Mouse (Mus musculus): ENCODE measurements around the gene Med12. TPM values are rescaled to one million over a fixed set of nuclear protein-coding genes. Genes with fewer than 3 reads are reported as not detected.

Med12 gene
- polyA plus RNA-seq, 1 experiment from 2014 or later, result 28.6 TPM

- Histone ChIP-seq H3K4me3 (no peak overlapping the region), H3K4me1 (replicated peaks) (no peaks in the 10 kb centered on the region), H3K27me3 (no peaks in the 10 kb centered on the region), H3K36me3 (no peaks in the 10 kb centered on the region), H3K4me2 (no peak overlapping the region), H3K9me3 (no peaks in the 10 kb centered on the region), H3K27ac (no peak overlapping the region), H3K9ac (no peak overlapping the region)
- 91% methylated on average over 2 of the region's 2 CpGs for WGBS
- no peak for ATAC-seq (ENCODE audit: low FRiP score)
Observed at GRCm38 (mm10) chrX:101345456-101345855, 71.6 kb downstream of the Med12 start.

GRCm38 (mm10) chrX:101346475-101346874 lies 72.6 kb downstream of the Med12 start:
- Histone ChIP-seq H3K27ac (no peak overlapping the region), H3K4me1 (replicated peaks) (no peaks in the 10 kb centered on the region), H3K4me2 (no peak overlapping the region), H3K36me3 (no peaks in the 10 kb centered on the region), H3K9ac (no peak overlapping the region), H3K9me3 (no peaks in the 10 kb centered on the region), H3K4me3 (no peak overlapping the region), H3K27me3 (no peaks in the 10 kb centered on the region)
- 56% methylated on average over 4 of the region's 4 CpGs for WGBS
- ATAC-seq (ENCODE audit: low FRiP score), result no peak

Other genes with a start within 250 kb of the Med12 start
- 0.06 TPM in 1 of 2 replicates, not detected in the other for gene Tex11, start 214.4 kb upstream of the Med12 start, polyA plus RNA-seq (2015; fragmentation: Nextera tagmentation; extraction: Ambion mirVana)
- gene Slc7a3, start 188.0 kb upstream of the Med12 start, polyA plus RNA-seq (2015; fragmentation: Nextera tagmentation; extraction: Ambion mirVana), result 1.1 and 1.5 TPM in 2 replicates
- gene Snx12, start 51.5 kb upstream of the Med12 start, polyA plus RNA-seq (2015; fragmentation: Nextera tagmentation; extraction: Ambion mirVana), result 46.3 and 47.1 TPM in 2 replicates
- gene Foxo4, start 19.5 kb upstream of the Med12 start, polyA plus RNA-seq (2015; fragmentation: Nextera tagmentation; extraction: Ambion mirVana), result 1.0 and 1.3 TPM in 2 replicates
- 0.27 TPM in 1 of 2 replicates, not detected in the other for gene Gm614, start 10.0 kb upstream of the Med12 start, polyA plus RNA-seq (2015; fragmentation: Nextera tagmentation; extraction: Ambion mirVana)
- 5.4 and 6.2 TPM in 2 replicates for gene Il2rg, start 5.8 kb upstream of the Med12 start, polyA plus RNA-seq (2015; fragmentation: Nextera tagmentation; extraction: Ambion mirVana)
- gene Gm20489, start 5.0 kb upstream of the Med12 start, polyA plus RNA-seq (2015; fragmentation: Nextera tagmentation; extraction: Ambion mirVana), result not detected in 2 replicates
- gene Nlgn3, start 25.1 kb downstream of the Med12 start, polyA plus RNA-seq (2015; fragmentation: Nextera tagmentation; extraction: Ambion mirVana), result 60.1 and 61.2 TPM in 2 replicates
- 0.58 and 1.2 TPM in 2 replicates for gene Gjb1, start 102.3 kb downstream of the Med12 start, polyA plus RNA-seq (2015; fragmentation: Nextera tagmentation; extraction: Ambion mirVana)
- gene Zmym3, start 146.8 kb downstream of the Med12 start, polyA plus RNA-seq (2015; fragmentation: Nextera tagmentation; extraction: Ambion mirVana), result 60.2 and 63.5 TPM in 2 replicates
- gene Nono, start 155.3 kb downstream of the Med12 start, polyA plus RNA-seq (2015; fragmentation: Nextera tagmentation; extraction: Ambion mirVana), result 389 and 393 TPM in 2 replicates
- 1.7 and 2.3 TPM in 2 replicates for gene Itgb1bp2, start 175.1 kb downstream of the Med12 start, polyA plus RNA-seq (2015; fragmentation: Nextera tagmentation; extraction: Ambion mirVana)

All from hindbrain, embryonic 13.5 days (tissue).